In genomic region chr7:80992631-80992979, GRCm38 (mm10) we compare ENCODE assay signal across 8 mouse cellular contexts. TPM values are rescaled to one million over a fixed set of nuclear protein-coding genes. Genes with fewer than 3 reads are reported as not detected.
DNase-seq lines count a peak whose midpoint lies in the region; ATAC-seq and TF ChIP-seq lines count a peak whose summit lies in the region.

No protein-coding gene starts in this region.

- no peak for TF ChIP-seq CTCF in cerebellum, adult 2 months (IDR thresholded peaks at IDR 0.05; ENCODE audit: borderline replicate concordance, insufficient read depth, low read depth, low read length)
- TF ChIP-seq CTCF in CH12.LX (conservative IDR thresholded peaks at IDR 0.05 in 1 of 2, IDR thresholded peaks at IDR 0.05 in 1 of 2; ENCODE audit: low read depth in 2 of 2, low read length in 2 of 2), result no peak

- TF ChIP-seq RAD21 in CH12.LX (IDR thresholded peaks at IDR 0.05; ENCODE audit: low read depth, low read length), result no peak

- H3K4me3 ChIP-seq in cerebellum, adult 2 months (replicated peaks; ENCODE audit: insufficient read depth, low read depth, low read length), result peak overlapping the region; percentile 99
- peak overlapping the region; percentile 63 to 98 (median 90) for H3K4me3 ChIP-seq in CH12.LX (replicated peaks in 1 of 3; ENCODE audit: low read depth in 2 of 3, low read length in 2 of 3, poor library complexity in 1 of 3)
- H3K4me3 ChIP-seq in embryonic facial prominence, embryonic 13.5 days, result peak overlapping the region; percentile 92
- peak overlapping the region; percentile 87 for H3K4me3 ChIP-seq in limb, embryonic 11.5 days (ENCODE audit: low read depth, low read length)
- peak overlapping the region; percentile 94 for H3K4me3 ChIP-seq in neural tube, embryonic 13.5 days

- no peaks in the 10 kb centered on the region for H3K36me3 ChIP-seq in CH12.LX (replicated peaks in 1 of 2; ENCODE audit: control insufficient read depth in 1 of 2, insufficient read depth in 1 of 2, low read length in 1 of 2)
- no peaks in the 10 kb centered on the region for H3K36me3 ChIP-seq in embryonic facial prominence, embryonic 13.5 days
- no peaks in the 10 kb centered on the region for H3K36me3 ChIP-seq in limb, embryonic 11.5 days (ENCODE audit: control insufficient read depth, insufficient read depth, low read length)
- 0 out of 2 replicates have a peak, but pooled peaks cover 3% of the 10 kb centered on the region for H3K36me3 ChIP-seq in neural tube, embryonic 13.5 days

- DNase-seq in cerebellum, adult 2 months, result peak in 1 of 2 experiments; percentile 44
- no peak for DNase-seq in CH12.LX (ENCODE audit: extremely low read depth)
- DNase-seq in heart, postnatal 4 days, result peak; percentile 40
- no peak for DNase-seq in limb, embryonic 11.5 days (ENCODE audit: low spot score)
- no peak for DNase-seq in thymus, postnatal 0 days (ENCODE audit: low spot score)

- in situ Hi-C loops in CH12.LX (cut with MboI; ENCODE audit: low pct_ligation_motif_present, low pct_unique_long_range_greater_than_20kb, low sequenced_read_pairs), result no loop called here

- H3K27me3 ChIP-seq in cerebellum, adult 2 months (ENCODE audit: control insufficient read depth, insufficient read depth, low read length), result no peaks in the 10 kb centered on the region
- H3K27me3 ChIP-seq in CH12.LX (replicated peaks), result no peaks in the 10 kb centered on the region
- no peaks in the 10 kb centered on the region for H3K27me3 ChIP-seq in embryonic facial prominence, embryonic 13.5 days
- H3K27me3 ChIP-seq in limb, embryonic 11.5 days (ENCODE audit: control insufficient read depth, insufficient read depth, low read length), result no peaks in the 10 kb centered on the region
- H3K27me3 ChIP-seq in neural tube, embryonic 13.5 days, result no peaks in the 10 kb centered on the region

- 0% methylated on average over 12 of the region's 12 CpGs for WGBS in cerebellum, adult 2 months
- 1% methylated on average over 12 of the region's 12 CpGs for WGBS in embryonic facial prominence, embryonic 13.5 days
- 2% methylated on average over 12 of the region's 12 CpGs for WGBS in limb, embryonic 11.5 days
- 2% methylated on average over 12 of the region's 12 CpGs for WGBS in neural tube, embryonic 13.5 days

- peak overlapping the region; percentile 85 for H3K9ac ChIP-seq in CH12.LX (ENCODE audit: insufficient read depth, low read depth)
- peak overlapping the region; percentile 95 for H3K9ac ChIP-seq in embryonic facial prominence, embryonic 13.5 days
- H3K9ac ChIP-seq in limb, embryonic 11.5 days (ENCODE audit: low read length), result peak overlapping the region; percentile 97
- peak overlapping the region; percentile 98 for H3K9ac ChIP-seq in neural tube, embryonic 13.5 days

- H3K4me2 ChIP-seq in CH12.LX (ENCODE audit: insufficient read depth, low read depth, poor library complexity, severe bottlenecking), result peak overlapping the region; percentile 95
- H3K4me2 ChIP-seq in embryonic facial prominence, embryonic 13.5 days, result peak overlapping the region; percentile 80
- peak overlapping the region; percentile 57 for H3K4me2 ChIP-seq in limb, embryonic 11.5 days (ENCODE audit: low read depth, severe bottlenecking)
- H3K4me2 ChIP-seq in neural tube, embryonic 13.5 days, result peak overlapping the region; percentile 73

- peaks cover 34% of the 10 kb centered on the region for H3K79me2 ChIP-seq in CH12.LX (replicated peaks; ENCODE audit: control insufficient read depth, extremely low read depth, insufficient read depth, poor library complexity, severe bottlenecking)

- dilution Hi-C loops in CH12.LX (cut with MboI; ENCODE audit: extremely low pct_ligation_motif_present, extremely low pct_unique_long_range_greater_than_20kb, low sequenced_read_pairs), result no loop called here

- TF ChIP-seq EP300 in CH12.LX (IDR thresholded peaks at IDR 0.05; ENCODE audit: low read length), result no peak

- no peak for TF ChIP-seq POLR2A in cerebellum, adult 2 months (IDR thresholded peaks at IDR 0.05; ENCODE audit: borderline replicate concordance, insufficient read depth, low read length)
- TF ChIP-seq POLR2A in CH12.LX (IDR thresholded peaks at IDR 0.05; ENCODE audit: low read depth, low read length), result no peak

- H3K9me3 ChIP-seq in CH12.LX (replicated peaks; ENCODE audit: low read length), result no peaks in the 10 kb centered on the region
- no peaks in the 10 kb centered on the region for H3K9me3 ChIP-seq in embryonic facial prominence, embryonic 13.5 days
- no peaks in the 10 kb centered on the region for H3K9me3 ChIP-seq in limb, embryonic 11.5 days (ENCODE audit: control insufficient read depth, low read length)
- H3K9me3 ChIP-seq in neural tube, embryonic 13.5 days, result no peaks in the 10 kb centered on the region

- H3K27ac ChIP-seq in cerebellum, adult 2 months (ENCODE audit: insufficient read depth, low read length), result peak overlapping the region; percentile 87
- no peak overlapping the region for H3K27ac ChIP-seq in CH12.LX (ENCODE audit: insufficient read depth, low read depth)
- H3K27ac ChIP-seq in embryonic facial prominence, embryonic 13.5 days, result peak overlapping the region; percentile 94
- H3K27ac ChIP-seq in limb, embryonic 11.5 days (replicated peaks; ENCODE audit: low read depth, low read length), result peak overlapping the region; percentile 97
- H3K27ac ChIP-seq in neural tube, embryonic 13.5 days (replicated peaks), result peak overlapping the region; percentile 97

- no peak for ATAC-seq in cerebellum, adult (ENCODE audit: insufficient number of reproducible peaks, low FRiP score, low TSS enrichment)
- 0 out of 2 replicates have a peak, but pooled peaks have one; percentile 2 for ATAC-seq in embryonic facial prominence, embryonic 13.5 days (ENCODE audit: insufficient number of reproducible peaks, insufficient read depth, low FRiP score, low TSS enrichment, low read depth)
- no peak for ATAC-seq in limb, embryonic 11.5 days (ENCODE audit: insufficient number of reproducible peaks, low FRiP score, low TSS enrichment, low read depth)
- ATAC-seq in neural tube, embryonic 13.5 days (ENCODE audit: low read depth), result 0 out of 2 replicates have a peak, but pooled peaks have one; percentile 1

- peaks cover 2% of the 10 kb centered on the region; the same call in 1 of the 2 replicates for H3K4me1 ChIP-seq in cerebellum, adult 2 months (ENCODE audit: control insufficient read depth, insufficient read depth, low read length)
- peaks cover 0 to 31% of the 10 kb centered on the region in 2 experiments; a peak in 3 of 4 replicates for H3K4me1 ChIP-seq in CH12.LX (ENCODE audit: control insufficient read depth in 1 of 2, insufficient read depth in 2 of 2)
- H3K4me1 ChIP-seq in embryonic facial prominence, embryonic 13.5 days, result peaks cover 32% of the 10 kb centered on the region
- H3K4me1 ChIP-seq in limb, embryonic 11.5 days (ENCODE audit: control insufficient read depth, insufficient read depth, low read length), result peaks cover 14% of the 10 kb centered on the region
- peaks cover 38% of the 10 kb centered on the region for H3K4me1 ChIP-seq in neural tube, embryonic 13.5 days (replicated peaks)

TF ChIP-seq in CH12.LX, 34 proteins besides CTCF, POLR2A, EP300 and RAD21:
- TF ChIP-seq MAX (IDR thresholded peaks at IDR 0.05; ENCODE audit: low read length) (no peak), USF2 (conservative IDR thresholded peaks at IDR 0.05; ENCODE audit: low read depth, low read length) (no peak), ZC3H11A (IDR thresholded peaks at IDR 0.05; ENCODE audit: low read depth, low read length) (no peak), NRF1 (IDR thresholded peaks at IDR 0.05; ENCODE audit: low read depth, low read length) (no peak), MYC (IDR thresholded peaks at IDR 0.05; ENCODE audit: low read depth, low read length) (no peak), CHD1 (IDR thresholded peaks at IDR 0.05; ENCODE audit: low read depth, low read length) (no peak)

RNA-seq across cellular contexts. Expression of gene Zfp592, which starts 0.9 kb away (rescaled TPM):
- 17.3 and 19.9 TPM in 2 replicates for polyA plus RNA-seq in cerebellum, adult 2 months (2012; rRNA removed)
- total RNA-seq in CH12.LX (2012; rRNA removed) (10.1 and 12.8 TPM in 2 replicates), CH12.LX (2014; rRNA removed) (7.8 and 9.0 TPM in 2 replicates)
- 16.9 and 23.6 TPM in 2 replicates for polyA plus RNA-seq in CH12.LX (2012; ENCODE audit: insufficient read length, low read depth)
- polyA plus RNA-seq in embryonic facial prominence, embryonic 13.5 days (2015; fragmentation: Nextera tagmentation; extraction: Ambion mirVana), result 12.3 and 12.5 TPM in 2 replicates
- total RNA-seq in heart, postnatal 4 days (2021), result 10 to 100 TPM; 18.4 to 23.6 TPM
- 15.3 and 17.8 TPM in 2 replicates for polyA plus RNA-seq in limb, embryonic 11.5 days (2014; fragmentation: Nextera tagmentation; extraction: Ambion mirVana)
- 9.2 and 9.4 TPM in 2 replicates for polyA plus RNA-seq in neural tube, embryonic 13.5 days (2015; fragmentation: Nextera tagmentation; extraction: Ambion mirVana)
- polyA plus RNA-seq in thymus, postnatal 0 days (2015; fragmentation: Nextera tagmentation; extraction: Ambion mirVana), result 11.9 and 13.1 TPM in 2 replicates

RNA-seq across cellular contexts. Expression of gene Sec11a, which starts 45.0 kb away (rescaled TPM):
- 46.7 and 51.6 TPM in 2 replicates for polyA plus RNA-seq in cerebellum, adult 2 months (2012; rRNA removed)
- 93.5 and 105 TPM in 2 replicates for total RNA-seq in CH12.LX (2012; rRNA removed)
- total RNA-seq in CH12.LX (2014; rRNA removed), result 141 and 143 TPM in 2 replicates
- polyA plus RNA-seq in CH12.LX (2012; ENCODE audit: insufficient read length, low read depth), result 126 and 142 TPM in 2 replicates
- polyA plus RNA-seq in embryonic facial prominence, embryonic 13.5 days (2015; fragmentation: Nextera tagmentation; extraction: Ambion mirVana), result 212 and 227 TPM in 2 replicates
- 10 to 100 TPM; 61.7 to 71.4 TPM for total RNA-seq in heart, postnatal 4 days (2021)
- 189 and 191 TPM in 2 replicates for polyA plus RNA-seq in limb, embryonic 11.5 days (2014; fragmentation: Nextera tagmentation; extraction: Ambion mirVana)
- polyA plus RNA-seq in neural tube, embryonic 13.5 days (2015; fragmentation: Nextera tagmentation; extraction: Ambion mirVana), result 193 and 195 TPM in 2 replicates
- 193 and 208 TPM in 2 replicates for polyA plus RNA-seq in thymus, postnatal 0 days (2015; fragmentation: Nextera tagmentation; extraction: Ambion mirVana)

Comparison
In these comparisons a context has a peak if more than half of its experiments do, and no peak if none do; other contexts are left out.
1. ATAC-seq: peak in embryonic facial prominence, embryonic 13.5 days (single experiment) and neural tube, embryonic 13.5 days (single experiment); none in cerebellum, adult (single experiment) and limb, embryonic 11.5 days (single experiment).
2. Peak in every context shown above with its lines, with median percentiles within 50 percentile points of each other: H3K4me3 ChIP-seq, H3K4me2 ChIP-seq and H3K9ac ChIP-seq.